Mouse (Mus musculus) heart, adult 2 months (tissue): ENCODE data around the gene Cap1. TPM values are rescaled to one million over a fixed set of nuclear protein-coding genes. Genes with fewer than 3 reads are reported as not detected.
A peak's percentile ranks its signal among the peaks of the same experiment; 100 is the strongest.

Experiments used
- DNase-seq, 2 experiments: peaks; one replicate each; pipeline ENCODE4 v3.0.0; 2021
- H3K27ac ChIP-seq: fragments of 200-600 bp; 2 replicates; pipeline ENCODE4 v1.8.1; 2022
- H3K27me3 ChIP-seq: fragments of 200-500 bp; 2 replicates; pipeline ENCODE4 v1.6.1; 2012; ENCODE audit warnings: mild to moderate bottlenecking, low read length, inconsistent platforms, mixed read lengths; ENCODE audit not compliant: control insufficient read depth, insufficient read depth
- H3K36me3 ChIP-seq: fragments of 200-500 bp; 2 replicates; pipeline ENCODE4 v1.6.1; 2012; ENCODE audit warnings: low read length, inconsistent platforms; ENCODE audit not compliant: control insufficient read depth, insufficient read depth
- H3K4me1 ChIP-seq: fragments of 200-500 bp; 2 replicates; pipeline ENCODE4 v1.6.1; 2011; ENCODE audit warnings: low read length; ENCODE audit not compliant: control insufficient read depth, insufficient read depth
- H3K4me3 ChIP-seq: fragments of 200-600 bp; 2 replicates; pipeline ENCODE4 v1.8.1; 2022
- H3K79me2 ChIP-seq: fragments of 200-500 bp; replicated peaks from 2 replicates; pipeline ENCODE4 v1.6.1; 2012; ENCODE audit warnings: mild to moderate bottlenecking, inconsistent platforms, low read length, moderate library complexity, mixed read lengths; ENCODE audit not compliant: control insufficient read depth, insufficient read depth
- H3K9ac ChIP-seq: fragments of 200-500 bp; 2 replicates; pipeline ENCODE4 v1.6.1; 2012; ENCODE audit warnings: low read depth, mild to moderate bottlenecking, control low read depth, inconsistent platforms, low read length, mixed read lengths
- CTCF ChIP-seq: fragments of 200-600 bp; IDR thresholded peaks from 2 replicates; pipeline ENCODE4 v1.8.1; 2022; ENCODE audit warnings: antibody characterized with exemption, mild to moderate bottlenecking, moderate library complexity
- EP300 ChIP-seq: fragments of 200-500 bp; IDR thresholded peaks from 2 replicates; pipeline ENCODE4 v1.6.1; 2011; ENCODE audit warnings: low read depth, low read length, control low read depth; ENCODE audit not compliant: insufficient read depth
- POLR2A ChIP-seq: fragments of 200-500 bp; IDR thresholded peaks from 2 replicates; pipeline ENCODE4 v1.6.1; 2011; ENCODE audit warnings: mild to moderate bottlenecking, low read depth, low read length, control low read depth; ENCODE audit not compliant: insufficient read depth
- WGBS: fragments of 180-500 bp; shearing (Covaris S2); methylation state at CpG from one replicate; pipeline ENCODE4 v1.1.7; 2018; 5-methylcytosine and 5-hydroxymethylcytosine counted together
- intact Hi-C: fragments of 180-260 bp; cut with DNase I; formaldehyde crosslinking; loops from one replicate; pipeline ENCODE4 v1.15.1; 2025
- polyA plus RNA-seq: library from polyadenylated mRNA; depleted of rRNA; stranded (reverse); fragments of >200 nt; gene quantifications from 2 replicates; pipeline ENCODE4 v1.2.3, GENCODE M21; 2012
- total RNA-seq, 2 experiments: library from RNA; stranded (reverse); gene quantifications; 2 replicates each; pipeline ENCODE4 v1.2.3; 2021

Cap1 gene
- total and polyA plus RNA-seq, 3 experiments = 38.3 to 53.4 (median 48.4) TPM

DNA sequence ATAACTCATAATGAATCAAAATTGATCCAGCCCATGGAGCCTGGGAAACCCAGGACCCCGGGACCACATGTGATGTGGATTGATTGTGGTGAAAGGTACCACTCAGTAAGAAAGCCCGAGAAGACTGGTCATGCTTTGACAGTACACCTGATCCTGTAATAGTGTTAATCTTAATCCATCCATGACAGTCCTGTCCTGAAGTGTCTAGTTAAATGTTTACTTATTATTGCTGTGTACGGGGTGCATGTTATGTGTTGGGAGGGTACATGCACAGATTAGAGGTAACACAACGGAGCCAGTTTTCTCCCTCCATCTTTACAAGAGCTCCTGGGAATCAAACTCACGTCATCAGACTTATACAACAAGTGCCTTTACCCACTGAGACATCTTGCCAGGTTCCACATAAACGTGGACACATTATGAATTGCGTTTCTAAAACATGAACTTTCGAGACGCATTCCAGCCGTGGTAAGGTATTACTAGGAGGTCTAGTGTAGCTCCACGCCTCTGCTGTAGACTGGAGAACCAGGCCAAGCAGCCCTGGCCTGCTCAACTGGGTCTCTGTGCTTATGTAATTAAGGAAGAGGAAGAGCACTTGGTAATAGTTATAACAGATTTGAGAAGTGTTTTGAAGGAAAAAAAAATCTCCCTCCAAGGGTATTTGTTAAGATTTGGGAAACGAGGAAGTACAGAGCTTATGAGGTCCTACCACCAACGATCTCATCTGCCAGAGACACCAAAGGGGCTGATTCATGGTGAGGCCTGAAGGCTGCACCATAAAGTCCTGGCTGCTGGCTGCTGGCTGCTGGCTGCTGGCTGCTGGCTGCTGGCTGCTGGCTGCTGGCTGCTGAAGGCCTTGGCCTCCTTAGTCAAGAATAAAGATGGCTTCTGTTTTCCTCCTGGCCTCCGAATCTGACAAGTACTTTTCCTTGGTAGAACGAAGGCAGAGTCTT is 37.8 kb upstream of the Cap1 start:
- TF ChIP-seq EP300 (no peak), POLR2A (no peak), CTCF (no peak)
- no peak overlapping the region for H3K4me3 ChIP-seq
- H3K79me2 ChIP-seq = no peaks in the 10 kb centered on the region
- no peaks in the 10 kb centered on the region for H3K36me3 ChIP-seq
- H3K27ac ChIP-seq = 0 out of 2 replicates have a peak overlapping the region, but pooled peaks have one; percentile 1
- WGBS = 74% methylated on average over 15 of the region's 15 CpGs
- peak; percentile 31 to 36 for DNase-seq
- H3K4me1 ChIP-seq = no peaks in the 10 kb centered on the region; the same call in 1 of the 2 replicates
- intact Hi-C loops = no loop called here
- no peak overlapping the region for H3K9ac ChIP-seq
- H3K27me3 ChIP-seq = no peaks in the 10 kb centered on the region

DNA sequence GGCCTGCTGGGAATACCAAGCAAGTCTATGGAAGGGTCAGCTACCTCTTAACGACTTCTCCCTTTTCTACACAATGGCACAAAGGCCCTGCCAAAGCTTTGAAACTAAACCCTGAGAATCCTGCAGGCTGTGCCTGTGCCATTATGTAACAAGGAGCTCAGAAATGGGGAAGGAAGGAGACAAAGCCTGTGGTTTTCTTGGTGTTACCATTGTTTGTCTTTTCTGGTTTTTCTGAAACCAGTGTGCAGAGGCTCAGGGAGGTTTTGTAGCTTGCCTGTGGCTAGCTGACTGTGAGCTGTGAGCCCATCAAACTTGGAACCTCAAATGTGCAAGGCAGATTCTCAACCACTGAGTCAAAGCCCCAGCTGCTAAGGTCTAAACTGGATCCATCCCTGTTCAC is 37.0 kb upstream of the Cap1 start:
- DNase-seq = no peak
- Histone ChIP-seq H3K4me3 (no peak overlapping the region), H3K4me1 (no peaks in the 10 kb centered on the region; the same call in 1 of the 2 replicates), H3K36me3 (no peaks in the 10 kb centered on the region), H3K79me2 (no peaks in the 10 kb centered on the region), H3K9ac (no peak overlapping the region), H3K27ac (no peak overlapping the region), H3K27me3 (no peaks in the 10 kb centered on the region)
- intact Hi-C loops = no loop called here
- TF ChIP-seq EP300 = no peak
- TF ChIP-seq CTCF = no peak
- TF ChIP-seq POLR2A = no peak
- 23% methylated on average over 1 of the region's 1 CpGs for WGBS

DNA sequence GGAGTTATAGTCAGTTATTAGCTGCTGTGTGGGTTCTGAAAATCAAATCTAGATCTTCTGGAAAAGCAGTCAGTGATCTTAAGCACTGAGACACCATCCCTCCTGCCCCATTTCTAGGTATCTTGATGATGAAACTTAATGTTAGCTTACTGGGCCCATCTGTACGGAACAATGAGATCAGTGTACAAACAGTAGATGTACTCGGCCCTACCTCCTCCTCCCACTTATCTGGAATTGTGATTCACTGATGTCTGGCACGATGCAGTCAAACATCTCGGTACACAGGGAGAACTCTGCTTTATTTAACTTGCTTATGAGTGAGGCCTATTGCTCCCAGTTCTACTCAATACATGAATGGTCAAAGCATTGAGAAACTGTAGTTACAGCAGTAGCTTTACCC is 30.1 kb upstream of the Cap1 start:
- no peaks in the 10 kb centered on the region for H3K79me2 ChIP-seq
- no peaks in the 10 kb centered on the region for H3K27me3 ChIP-seq
- H3K4me1 ChIP-seq = no peaks in the 10 kb centered on the region; the same call in 1 of the 2 replicates
- H3K4me3 ChIP-seq = no peak overlapping the region
- DNase-seq = no peak
- no peak overlapping the region for H3K27ac ChIP-seq
- intact Hi-C loops = no loop called here
- H3K36me3 ChIP-seq = no peaks in the 10 kb centered on the region
- no peak overlapping the region for H3K9ac ChIP-seq
- TF ChIP-seq POLR2A (no peak), EP300 (no peak), CTCF (no peak)
- 66% methylated on average over 4 of the region's 4 CpGs for WGBS

DNA sequence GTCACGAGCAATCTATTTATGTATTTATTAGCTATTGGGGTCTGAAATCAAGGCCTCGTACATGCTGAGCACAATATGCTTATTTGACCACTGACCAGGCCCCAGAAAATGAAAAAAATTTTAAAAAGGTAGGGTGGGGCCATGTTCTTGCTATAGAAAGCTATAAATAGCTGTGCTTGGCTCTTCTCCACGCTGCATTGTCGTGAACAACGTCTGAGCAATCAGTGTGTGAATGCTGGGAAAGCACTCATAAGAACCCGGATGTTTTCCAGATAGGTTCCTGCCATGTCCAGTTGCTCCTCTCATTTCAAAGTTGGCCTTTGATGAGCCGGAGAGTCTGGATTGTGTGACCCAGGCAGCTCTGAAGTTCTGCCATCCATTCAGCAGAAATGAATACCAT is 28.3 kb upstream of the Cap1 start:
- intact Hi-C loops = no loop called here
- TF ChIP-seq CTCF (no peak), POLR2A (no peak), EP300 (no peak)

DNA sequence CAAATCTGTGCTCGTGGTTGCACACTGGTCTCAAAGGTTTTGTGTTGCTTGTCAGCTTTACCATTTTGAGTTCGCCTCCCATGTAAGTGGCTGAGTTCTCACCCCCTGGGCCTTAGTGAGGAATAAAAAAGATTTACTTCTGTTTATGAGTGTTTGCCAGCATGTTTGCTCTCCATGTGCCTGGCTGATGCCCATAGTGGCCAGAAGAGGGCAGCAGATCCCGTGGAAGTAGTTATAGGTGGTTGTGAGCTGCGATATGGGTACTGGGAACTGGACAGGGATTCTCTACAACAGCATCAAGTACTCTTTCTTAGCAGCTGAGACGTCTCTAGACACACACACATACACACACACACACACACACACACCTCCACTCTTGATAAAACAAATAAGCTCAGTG is 26.8 kb upstream of the Cap1 start:
- peak; percentile 54 for TF ChIP-seq CTCF
- TF ChIP-seq POLR2A = no peak
- intact Hi-C loops = no loop called here
- H3K27me3 ChIP-seq = no peaks in the 10 kb centered on the region

More for the DNA sequence above, 28.3 kb upstream of the Cap1 start:
- Histone ChIP-seq H3K36me3 (no peaks in the 10 kb centered on the region), H3K4me1 (no peaks in the 10 kb centered on the region; the same call in 1 of the 2 replicates), H3K27me3 (no peaks in the 10 kb centered on the region), H3K79me2 (no peaks in the 10 kb centered on the region), H3K27ac (no peak overlapping the region), H3K9ac (no peak overlapping the region), H3K4me3 (no peak overlapping the region)
- no peak for DNase-seq
- WGBS = 21% methylated on average over 7 of the region's 7 CpGs

DNA sequence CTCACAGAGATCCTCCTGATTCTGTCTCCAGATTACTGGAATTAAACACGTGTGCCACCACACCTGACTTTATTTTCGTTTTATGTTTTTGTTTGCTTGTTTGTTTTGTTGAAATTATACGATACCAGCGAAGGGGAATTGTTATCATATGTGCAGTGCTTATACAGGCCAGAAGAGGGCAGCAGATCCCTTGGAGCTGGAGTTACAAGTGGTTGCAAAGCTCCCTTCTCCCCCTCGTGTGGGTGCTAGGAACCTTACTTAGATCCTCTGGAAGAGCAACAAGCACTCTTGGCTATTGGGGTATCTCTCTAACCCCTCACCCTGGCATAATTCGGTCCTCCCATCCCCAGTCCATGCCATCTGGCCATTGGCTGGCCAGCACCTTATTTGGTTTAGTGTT is 24.7 kb upstream of the Cap1 start:
- Histone ChIP-seq H3K36me3 (no peaks in the 10 kb centered on the region), H3K27ac (no peak overlapping the region), H3K9ac (no peak overlapping the region), H3K79me2 (no peaks in the 10 kb centered on the region), H3K4me1 (no peaks in the 10 kb centered on the region; the same call in 1 of the 2 replicates), H3K27me3 (no peaks in the 10 kb centered on the region), H3K4me3 (no peak overlapping the region)
- TF ChIP-seq CTCF = peak; percentile 73
- TF ChIP-seq EP300 = no peak
- intact Hi-C loops = no loop called here
- no peak for DNase-seq
- WGBS = 47% methylated on average over 6 of the region's 6 CpGs

More for the DNA sequence above, 26.8 kb upstream of the Cap1 start:
- no peak overlapping the region for H3K9ac ChIP-seq
- no peaks in the 10 kb centered on the region for H3K36me3 ChIP-seq
- H3K4me3 ChIP-seq = no peak overlapping the region
- no peak overlapping the region for H3K27ac ChIP-seq
- WGBS = 71% methylated on average over 5 of the region's 5 CpGs
- no peaks in the 10 kb centered on the region; the same call in 1 of the 2 replicates for H3K4me1 ChIP-seq
- DNase-seq = no peak
- H3K79me2 ChIP-seq = no peaks in the 10 kb centered on the region
